Mouse (Mus musculus) neural tube, embryonic 12.5 days (tissue): ENCODE measurements around the gene Cd2ap. TPM values are rescaled to one million over a fixed set of nuclear protein-coding genes. Genes with fewer than 3 reads are reported as not detected.

Experiments
- polyA plus RNA-seq: library from polyadenylated mRNA; unstranded; fragments of >200 nt; fragmentation: Nextera tagmentation; extraction: Ambion mirVana; gene quantifications from 2 replicates; pipeline ENCODE4 v1.2.1, GENCODE M21; 2016

Gene Cd2ap
- polyA plus RNA-seq, 1 experiment from 2014 or later = 16.1 TPM

Other genes with a start within 250 kb of the Cd2ap start
- gene Adgrf4, start 184.4 kb downstream of the Cd2ap start, polyA plus RNA-seq = not detected in 2 replicates
- 0.08 TPM in 1 of 2 replicates, not detected in the other for gene Adgrf2, start 134.5 kb downstream of the Cd2ap start, polyA plus RNA-seq
- 63.5 and 67.2 TPM in 2 replicates for gene Tnfrsf21, start 139.9 kb upstream of the Cd2ap start, polyA plus RNA-seq